Mouse (Mus musculus): ENCODE results near the gene Rbm38.

GRCm38 (mm10) chr2:173041242-173041641 is 20.9 kb downstream of the Rbm38 start:
- TF ChIP-seq CTCF (IDR thresholded peaks at IDR 0.05; ENCODE audit: low read depth) (no peak), EP300 (IDR thresholded peaks at IDR 0.05; ENCODE audit: low read depth) (no peak)
